24 mouse cellular contexts compared by ENCODE assay signal in the genomic region with DNA sequence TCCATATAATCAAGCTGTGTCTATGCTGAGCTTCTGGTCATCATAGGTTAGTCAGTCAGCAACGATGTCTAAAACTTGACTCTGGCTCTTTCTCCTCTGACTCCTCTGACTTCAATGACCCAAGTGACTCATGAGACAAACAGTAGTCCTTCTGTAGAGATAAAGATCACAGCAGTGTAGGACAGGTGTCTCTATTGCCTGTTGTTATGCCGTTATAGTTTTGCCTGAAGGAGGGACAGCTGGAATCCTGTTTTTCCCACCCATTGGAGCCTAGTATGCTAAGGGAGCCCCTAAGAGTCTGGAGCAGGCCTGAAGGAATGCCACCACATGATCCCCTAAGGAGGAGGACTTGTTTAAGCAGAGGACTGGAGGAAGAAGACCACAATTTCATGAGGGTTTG.
"Had no signal": no experiment of that assay in that cellular context is flagged by ENCODE, and none has a peak within 500 bp of the region (broad histone marks: within the 10 kb centered on the region; RNA-seq: fewer than 3 reads in every experiment).

No protein-coding gene starts in this region.

- H3K4me2 ChIP-seq: heart, embryonic 12.5 days; hindbrain, embryonic 12.5 days; hindbrain, embryonic 14.5 days; intestine, embryonic 15.5 days; limb, embryonic 13.5 days; limb, embryonic 15.5 days; liver, embryonic 12.5 days had no signal

- H3K27ac ChIP-seq: gastrocnemius, adult 2 months; heart, embryonic 10.5 days; hindbrain, embryonic 10.5 days; hindbrain, embryonic 12.5 days; hindbrain, embryonic 14.5 days; intestine, embryonic 15.5 days; layer of hippocampus, adult 2 months; left cerebral cortex, adult 2 months; limb, embryonic 13.5 days; limb, embryonic 15.5 days; liver, embryonic 12.5 days had no signal

- H3K9me3 ChIP-seq: heart, embryonic 10.5 days; heart, embryonic 12.5 days; hindbrain, embryonic 10.5 days; hindbrain, embryonic 12.5 days; intestine, embryonic 15.5 days; limb, embryonic 13.5 days; limb, embryonic 15.5 days; liver, embryonic 12.5 days had no signal

- H3K9ac ChIP-seq: heart, embryonic 12.5 days; hindbrain, embryonic 12.5 days; hindbrain, embryonic 14.5 days; intestine, embryonic 15.5 days; limb, embryonic 13.5 days; limb, embryonic 15.5 days; liver, embryonic 12.5 days had no signal

- ATAC-seq: hindbrain, embryonic 16.5 days; inflammation-experienced regulatory T-cells, adult 6 months; intestine, embryonic 15.5 days; intestine, postnatal 0 days; liver, embryonic 12.5 days had no signal

- DNase-seq: gastrocnemius, adult 2 months; gastrocnemius, postnatal 10 days; gastrocnemius, postnatal 25 days; heart, adult 18-20 months; heart, postnatal 10 days; heart, postnatal 4 days; kidney, adult 18-20 months; kidney, adult 8-10 months; kidney, postnatal 25 days; kidney, postnatal 4 days had no signal

- H3K36me3 ChIP-seq: heart, embryonic 10.5 days; heart, embryonic 12.5 days; hindbrain, embryonic 10.5 days; hindbrain, embryonic 12.5 days; intestine, embryonic 15.5 days; limb, embryonic 13.5 days; limb, embryonic 15.5 days; liver, embryonic 12.5 days had no signal

- H3K4me3 ChIP-seq: gastrocnemius, adult 2 months; heart, embryonic 10.5 days; heart, embryonic 12.5 days; hindbrain, embryonic 10.5 days; hindbrain, embryonic 12.5 days; intestine, embryonic 15.5 days; layer of hippocampus, adult 2 months; left cerebral cortex, adult 2 months; limb, embryonic 13.5 days; limb, embryonic 15.5 days; liver, embryonic 12.5 days had no signal

- H3K27me3 ChIP-seq: heart, embryonic 12.5 days; intestine, embryonic 15.5 days had no signal

- H3K4me1 ChIP-seq: heart, embryonic 10.5 days; intestine, embryonic 15.5 days had no signal
